Mouse (Mus musculus) limb, embryonic 15.5 days (tissue): ENCODE data around the gene Mfsd12. TPM values are rescaled to one million over a fixed set of nuclear protein-coding genes. Genes with fewer than 3 reads are reported as not detected.

ENCODE experiments used
- ATAC-seq: fragments of 200-750 bp; cut with Nextera tagmentation; 2 replicates; pipeline ENCODE4 v1.8.0; 2017; ENCODE audit warnings: low read depth, moderate TSS enrichment; ENCODE audit not compliant: insufficient number of reproducible peaks, low FRiP score, low TSS enrichment
- H3K27ac ChIP-seq: fragments of 300-500 bp; sonication (generic); 2 replicates; pipeline ENCODE4 v1.5.1; 2015; ENCODE audit warnings: moderate library complexity, mild to moderate bottlenecking, inconsistent platforms
- H3K27me3 ChIP-seq: fragments of 300-500 bp; sonication (generic); 2 replicates; pipeline ENCODE4 v1.6.1; 2015; ENCODE audit warnings: inconsistent platforms
- H3K36me3 ChIP-seq: fragments of 300-500 bp; sonication (generic); 2 replicates; pipeline ENCODE4 v1.6.1; 2015; ENCODE audit warnings: inconsistent platforms
- H3K4me1 ChIP-seq: fragments of 300-500 bp; sonication (generic); 2 replicates; pipeline ENCODE4 v1.6.1; 2015; ENCODE audit warnings: inconsistent platforms
- H3K4me2 ChIP-seq: fragments of 300-500 bp; sonication (generic); 2 replicates; pipeline ENCODE4 v1.6.1; 2015; ENCODE audit warnings: mild to moderate bottlenecking, inconsistent platforms
- H3K4me3 ChIP-seq: fragments of 300-500 bp; sonication (generic); 2 replicates; pipeline ENCODE4 v1.5.1; 2015; ENCODE audit warnings: mild to moderate bottlenecking, inconsistent platforms
- H3K9ac ChIP-seq: fragments of 300-500 bp; sonication (generic); 2 replicates; pipeline ENCODE4 v1.6.1; 2015; ENCODE audit warnings: inconsistent platforms
- H3K9me3 ChIP-seq: fragments of 300-500 bp; sonication (generic); 2 replicates; pipeline ENCODE4 v1.6.1; 2016; ENCODE audit warnings: inconsistent platforms
- WGBS: fragments of 180-500 bp; shearing (Covaris S2); methylation state at CpG from one replicate; pipeline ENCODE4 v1.1.7; 2015; 5-methylcytosine and 5-hydroxymethylcytosine counted together
- polyA plus RNA-seq: library from polyadenylated mRNA; unstranded; fragments of >200 nt; fragmentation: Nextera tagmentation; extraction: Ambion mirVana; gene quantifications from 2 replicates; pipeline ENCODE4 v1.2.1, GENCODE M21; 2015

Gene Mfsd12
- polyA plus RNA-seq, 1 experiment from 2014 or later: 13.3 TPM

DNA sequence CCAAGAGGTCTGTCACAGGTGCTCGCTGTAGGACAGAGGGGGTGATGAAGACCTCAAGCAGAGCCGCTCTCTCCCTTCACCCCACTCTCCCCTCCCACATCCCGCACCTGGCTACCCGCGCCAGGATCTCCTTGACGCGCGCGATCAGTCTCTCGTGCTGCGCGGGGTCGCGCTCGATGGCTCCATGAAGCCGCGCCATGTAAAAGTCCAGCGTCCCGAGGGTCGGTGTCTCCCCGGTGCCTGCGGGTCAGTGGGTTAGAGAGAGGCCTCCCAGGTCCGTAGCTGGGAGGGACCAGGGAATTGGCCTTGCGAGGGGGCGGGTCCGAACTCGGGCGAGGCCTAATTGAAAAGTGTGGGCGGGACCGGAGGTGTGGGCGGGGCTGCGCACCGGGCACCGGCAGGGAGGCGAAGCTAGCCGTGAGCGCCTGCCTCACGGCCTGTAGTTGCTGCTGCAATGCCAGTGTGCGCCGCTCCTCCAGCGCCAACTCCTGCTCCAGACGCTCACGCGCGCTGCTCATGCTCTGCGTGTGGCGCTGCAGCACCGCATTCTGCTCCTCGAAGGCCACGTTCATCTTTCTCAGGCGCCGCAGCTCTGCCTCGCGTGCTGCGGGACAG, 10.7 kb upstream of the Mfsd12 start:
- 0 out of 2 replicates have a peak overlapping the region, but pooled peaks have one; percentile 50 for H3K27ac ChIP-seq
- peak overlapping the region; percentile 28; the same call in 1 of the 2 replicates for H3K9ac ChIP-seq
- WGBS: 12% methylated on average over 50 of the region's 55 CpGs
- peak overlapping the region; percentile 49 for H3K4me2 ChIP-seq
- no peaks in the 10 kb centered on the region for H3K9me3 ChIP-seq
- peaks cover 41% of the 10 kb centered on the region for H3K4me1 ChIP-seq
- H3K4me3 ChIP-seq: peak overlapping the region; percentile 33
- H3K36me3 ChIP-seq: peaks cover 19% of the 10 kb centered on the region
- ATAC-seq: no peak
- H3K27me3 ChIP-seq: peaks cover 41% of the 10 kb centered on the region

- Histone ChIP-seq H3K9ac (peak overlapping the region; percentile 78; the same call in 1 of the 2 replicates), H3K36me3 (peaks cover 19% of the 10 kb centered on the region), H3K4me2 (peak overlapping the region; percentile 84), H3K4me1 (peaks cover 32% of the 10 kb centered on the region), H3K27me3 (peaks cover 16% of the 10 kb centered on the region), H3K27ac (0 out of 2 replicates have a peak overlapping the region, but pooled peaks have one; percentile 77), H3K4me3 (peak overlapping the region; percentile 79), H3K9me3 (no peaks in the 10 kb centered on the region)
- WGBS: 7% methylated on average over 12 of the region's 12 CpGs
- ATAC-seq: no peak
Observed at GRCm38 (mm10) chr10:81349146-81349545, 8.1 kb upstream of the Mfsd12 start.

- Histone ChIP-seq H3K4me1 (peaks cover 32% of the 10 kb centered on the region), H3K9me3 (no peaks in the 10 kb centered on the region), H3K9ac (peak overlapping the region; percentile 78), H3K4me3 (peak overlapping the region; percentile 79), H3K4me2 (peak overlapping the region; percentile 84), H3K27me3 (peaks cover 9% of the 10 kb centered on the region), H3K27ac (peak overlapping the region; percentile 77), H3K36me3 (peaks cover 19% of the 10 kb centered on the region)
- WGBS: under 1% methylated on average over 29 of the region's 29 CpGs
- ATAC-seq: peak; percentile 12; the same call in 1 of the 2 replicates
Observed at GRCm38 (mm10) chr10:81349961-81350350, 7.3 kb upstream of the Mfsd12 start.

DNA sequence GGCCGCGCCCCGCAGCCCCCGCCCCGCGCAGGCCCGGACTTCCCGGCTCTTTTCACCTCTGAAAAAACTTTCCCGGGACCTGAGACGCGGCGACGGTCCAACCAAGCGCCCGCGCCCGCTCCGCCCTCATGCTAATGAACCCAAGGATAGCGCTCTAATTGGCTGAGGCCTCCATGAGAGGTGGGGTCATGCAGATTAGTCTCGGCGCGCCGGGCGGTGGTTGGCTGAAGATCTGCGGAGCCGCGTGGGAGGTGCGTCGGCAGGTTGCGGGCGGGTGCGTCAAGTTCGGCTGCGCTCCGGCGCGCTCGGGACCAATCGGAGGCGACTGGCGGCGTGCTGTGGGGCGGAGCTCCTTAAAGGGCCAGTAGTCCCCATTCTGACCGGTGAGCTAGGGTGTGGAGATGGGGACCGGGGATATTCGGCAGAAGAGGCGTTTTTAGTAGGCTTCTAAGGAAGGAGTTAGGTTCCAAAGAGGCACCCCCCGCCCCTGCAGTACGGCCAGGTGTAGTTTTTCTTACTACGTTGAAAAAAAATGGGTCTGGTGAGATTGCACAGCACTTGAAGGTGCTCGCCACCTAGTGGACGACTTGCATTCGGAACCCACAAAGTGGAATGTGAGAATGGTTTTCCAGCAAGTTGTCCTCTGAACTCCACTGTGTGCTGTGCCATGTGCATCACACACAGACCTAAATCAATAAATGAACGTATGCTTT, 6.8 kb upstream of the Mfsd12 start, which contains the start of gene Hmg20b:
Gene Hmg20b, minus strand, starts transcription at position 130 of the 713 bp plus-strand sequence.
- Histone ChIP-seq H3K36me3 (peaks cover 16% of the 10 kb centered on the region), H3K9me3 (no peaks in the 10 kb centered on the region), H3K9ac (peak within 1 kb of the TSS; percentile 78), H3K4me1 (peaks cover 32% of the 10 kb centered on the region), H3K4me2 (peak within 1 kb of the TSS; percentile 84), H3K4me3 (peak within 1 kb of the TSS; percentile 79), H3K27me3 (peaks cover 3% of the 10 kb centered on the region; the same call in 1 of the 2 replicates), H3K27ac (peak within 1 kb of the TSS; percentile 78)
- under 1% methylated on average over 54 of the region's 54 CpGs for WGBS
- peak; percentile 95 for ATAC-seq

DNA sequence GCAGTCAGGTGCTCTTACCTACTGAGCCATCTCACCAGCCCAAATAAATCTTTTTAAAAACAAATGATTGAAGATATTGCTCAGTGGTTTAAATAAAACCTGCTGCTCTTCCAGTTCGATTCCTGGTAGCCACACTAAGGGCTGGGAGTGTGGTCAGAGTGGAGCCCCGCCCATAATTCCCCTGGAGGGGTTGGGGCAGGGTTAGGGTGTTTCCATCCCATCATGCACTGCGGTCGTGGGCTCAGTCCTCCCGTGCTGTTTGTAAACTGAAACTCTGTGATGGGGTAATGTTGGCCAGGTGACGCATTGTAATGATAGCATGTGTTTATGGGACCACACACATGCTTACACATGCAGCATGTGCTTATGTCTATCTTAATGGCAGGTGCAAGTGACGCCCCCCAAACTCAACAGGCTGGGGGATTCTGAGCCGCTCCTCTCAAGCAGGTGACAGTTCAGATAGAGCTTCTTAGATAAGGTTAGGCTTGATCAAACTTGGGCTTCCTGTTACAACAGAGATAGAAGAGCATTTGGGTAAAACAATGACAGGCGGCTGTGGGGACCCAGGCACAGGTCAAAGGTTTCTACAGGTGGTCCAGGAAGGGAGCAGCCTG, 5.5 kb upstream of the Mfsd12 start:
- H3K27me3 ChIP-seq: 0 out of 2 replicates have a peak, but pooled peaks cover 3% of the 10 kb centered on the region
- H3K4me1 ChIP-seq: peaks cover 30% of the 10 kb centered on the region
- H3K27ac ChIP-seq: 0 out of 2 replicates have a peak overlapping the region, but pooled peaks have one; percentile 33
- H3K4me2 ChIP-seq: no peak overlapping the region
- ATAC-seq: no peak
- H3K9me3 ChIP-seq: no peaks in the 10 kb centered on the region
- H3K36me3 ChIP-seq: peaks cover 14% of the 10 kb centered on the region
- H3K4me3 ChIP-seq: no peak overlapping the region
- H3K9ac ChIP-seq: no peak overlapping the region
- WGBS: 19% methylated on average over 9 of the region's 9 CpGs

DNA sequence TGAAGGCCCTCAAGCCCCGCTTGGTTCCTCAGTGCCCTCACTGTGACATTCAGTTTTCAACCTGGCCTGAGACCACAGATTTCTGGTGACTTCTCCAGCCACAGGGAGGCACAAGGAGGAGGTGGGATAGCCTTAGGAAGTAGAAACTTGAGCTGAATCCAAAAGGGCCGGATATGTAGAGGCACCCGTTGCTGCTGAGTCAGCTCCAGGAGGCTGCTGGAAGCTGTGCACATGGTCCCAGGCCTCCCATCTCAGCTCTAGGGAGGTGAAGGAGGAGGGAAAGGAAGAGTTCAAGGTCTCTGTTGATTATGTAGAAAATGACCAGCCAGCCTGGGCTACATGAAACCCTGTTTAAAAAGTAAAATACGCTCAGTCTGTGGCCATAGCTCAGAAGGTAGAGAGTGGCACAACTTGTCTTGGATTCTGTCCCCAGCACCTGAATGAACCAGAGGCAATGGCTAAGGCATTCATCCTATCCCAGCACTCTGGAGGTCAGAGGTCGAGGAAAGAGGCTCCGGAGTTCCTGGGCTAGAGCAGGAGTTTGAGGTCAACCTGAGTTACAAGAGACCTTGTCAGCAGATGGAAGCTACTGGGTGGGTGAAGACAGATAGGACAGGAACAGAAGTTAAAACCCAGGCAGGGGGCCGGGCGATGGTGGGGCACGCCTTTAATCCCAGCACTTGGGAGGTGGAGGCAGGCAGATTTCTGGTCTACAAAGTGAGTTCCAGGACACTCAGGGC, 2.4 kb upstream of the Mfsd12 start:
- 62% methylated on average over 9 of the region's 9 CpGs for WGBS
- H3K4me2 ChIP-seq: no peak overlapping the region
- H3K4me3 ChIP-seq: no peak overlapping the region
- no peak overlapping the region for H3K27ac ChIP-seq
- H3K36me3 ChIP-seq: 0 out of 2 replicates have a peak, but pooled peaks cover 3% of the 10 kb centered on the region
- no peaks in the 10 kb centered on the region for H3K9me3 ChIP-seq
- peaks cover 27% of the 10 kb centered on the region for H3K4me1 ChIP-seq
- no peak overlapping the region for H3K9ac ChIP-seq
- no peak for ATAC-seq
- H3K27me3 ChIP-seq: 0 out of 2 replicates have a peak, but pooled peaks cover 3% of the 10 kb centered on the region

DNA sequence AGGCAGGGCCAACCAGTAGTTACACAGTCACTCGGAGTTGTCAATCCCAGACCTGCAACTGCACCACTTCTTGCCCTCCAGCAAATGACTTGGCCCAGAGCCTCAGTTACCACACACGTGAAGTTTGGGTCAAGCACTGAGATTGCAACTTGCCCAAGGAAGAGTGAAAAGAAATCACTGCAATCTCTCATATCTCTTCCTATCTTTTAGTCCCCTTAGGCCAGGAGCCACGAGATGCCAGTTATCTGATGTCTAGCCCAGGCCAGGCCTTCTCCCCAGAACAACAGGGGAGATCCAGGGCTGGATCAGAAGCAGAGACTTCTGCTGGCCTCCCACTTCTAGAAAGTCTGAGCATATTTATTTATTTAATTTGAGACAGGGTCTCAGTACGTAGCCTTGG, 1.8 kb upstream of the Mfsd12 start:
- ATAC-seq: no peak
- Histone ChIP-seq H3K9ac (no peak overlapping the region), H3K4me3 (no peak overlapping the region), H3K36me3 (0 out of 2 replicates have a peak, but pooled peaks cover 6% of the 10 kb centered on the region), H3K27ac (no peak overlapping the region), H3K9me3 (no peaks in the 10 kb centered on the region), H3K27me3 (0 out of 2 replicates have a peak, but pooled peaks cover 3% of the 10 kb centered on the region), H3K4me1 (peaks cover 27% of the 10 kb centered on the region), H3K4me2 (no peak overlapping the region)
- WGBS: 78% methylated on average over 4 of the region's 4 CpGs

DNA sequence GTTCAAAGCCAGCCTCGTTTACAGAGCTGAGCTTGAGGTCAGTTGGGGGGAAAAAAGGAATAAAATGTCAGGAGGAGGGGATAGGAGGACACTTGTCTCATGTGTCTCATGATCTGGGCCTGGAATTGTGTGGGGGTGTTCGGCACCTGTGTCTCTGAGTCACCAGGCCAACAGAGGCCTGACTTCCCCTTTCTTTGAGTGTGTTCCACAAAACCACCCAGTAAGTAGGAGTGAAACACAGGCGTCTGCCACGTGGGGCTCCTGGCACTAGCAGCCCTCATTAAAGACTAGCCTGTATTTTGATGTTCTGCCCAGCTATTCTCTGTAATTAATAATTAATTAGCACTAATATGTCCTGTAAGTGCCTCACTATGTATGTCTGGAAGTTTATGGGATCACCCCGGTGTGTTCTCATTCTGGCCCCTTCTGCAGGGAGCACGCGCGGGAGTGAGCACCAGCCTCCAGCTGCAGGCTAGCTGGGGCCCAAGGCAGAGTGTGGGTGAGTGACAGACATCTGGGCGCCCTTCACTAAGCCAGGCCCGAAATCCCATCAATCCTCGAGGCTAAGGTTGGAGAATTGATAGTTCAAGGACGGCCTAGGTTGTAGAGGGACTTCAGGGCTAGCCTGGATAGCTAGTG, 820 bp upstream of the Mfsd12 start:
- H3K27ac ChIP-seq: no peak overlapping the region
- 0 out of 2 replicates have a peak, but pooled peaks cover 7% of the 10 kb centered on the region for H3K36me3 ChIP-seq
- H3K4me1 ChIP-seq: peaks cover 31% of the 10 kb centered on the region
- H3K9me3 ChIP-seq: no peaks in the 10 kb centered on the region
- H3K4me2 ChIP-seq: peak overlapping the region; percentile 97
- ATAC-seq: no peak
- H3K4me3 ChIP-seq: peak overlapping the region; percentile 76; the same call in 1 of the 2 replicates
- H3K9ac ChIP-seq: no peak overlapping the region
- H3K27me3 ChIP-seq: 0 out of 2 replicates have a peak, but pooled peaks cover 3% of the 10 kb centered on the region
- WGBS: 36% methylated on average over 12 of the region's 12 CpGs

GRCm38 (mm10) chr10:81358209-81358608, 918 bp downstream of the Mfsd12 start:
- 30% methylated on average over 4 of the region's 4 CpGs for WGBS
- H3K9me3 ChIP-seq: no peaks in the 10 kb centered on the region
- peaks cover 38% of the 10 kb centered on the region for H3K4me1 ChIP-seq
- H3K4me3 ChIP-seq: peak overlapping the region; percentile 76
- peaks cover 11% of the 10 kb centered on the region for H3K27me3 ChIP-seq
- H3K27ac ChIP-seq: 0 out of 2 replicates have a peak overlapping the region, but pooled peaks have one; percentile 7
- H3K4me2 ChIP-seq: peak overlapping the region; percentile 97
- H3K9ac ChIP-seq: peak overlapping the region; percentile 84; the same call in 1 of the 2 replicates
- peaks cover 10% of the 10 kb centered on the region; the same call in 1 of the 2 replicates for H3K36me3 ChIP-seq
- no peak for ATAC-seq

DNA sequence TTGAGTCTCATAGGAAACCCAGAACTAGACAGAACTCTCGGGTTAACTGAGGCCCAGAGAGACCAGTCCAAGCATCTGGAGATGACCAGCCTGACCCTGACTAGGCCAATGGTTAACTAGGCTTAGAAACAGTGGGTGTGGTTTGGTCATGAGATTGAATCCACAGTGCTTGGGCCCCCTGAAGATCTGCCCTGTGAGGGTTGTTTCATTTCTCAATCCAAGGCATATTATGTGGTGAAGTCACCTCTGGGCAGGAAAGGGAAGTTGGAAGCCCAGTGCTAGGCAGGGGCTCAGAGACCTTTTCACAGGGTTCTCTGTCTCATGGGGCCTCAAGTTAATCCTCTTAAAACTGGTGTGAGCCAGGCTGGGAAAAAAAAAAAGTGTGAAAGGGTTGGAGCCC, 1.6 kb downstream of the Mfsd12 start:
- ATAC-seq: no peak
- Histone ChIP-seq H3K9me3 (no peaks in the 10 kb centered on the region), H3K27me3 (peaks cover 17% of the 10 kb centered on the region), H3K36me3 (peaks cover 10% of the 10 kb centered on the region; the same call in 1 of the 2 replicates), H3K4me3 (no peak overlapping the region), H3K27ac (peak overlapping the region; percentile 7; the same call in 1 of the 2 replicates), H3K4me1 (peaks cover 44% of the 10 kb centered on the region), H3K9ac (no peak overlapping the region), H3K4me2 (peak overlapping the region; percentile 97; the same call in 1 of the 2 replicates)
- WGBS: 46% methylated on average over 1 of the region's 1 CpGs
